Mouse (Mus musculus) layer of hippocampus, postnatal 10 days (tissue): ENCODE data around the gene Serpine3. TPM values are rescaled to one million over a fixed set of nuclear protein-coding genes. Genes with fewer than 3 reads are reported as not detected.

Source experiments
- DNase-seq, 2 experiments: peaks; one replicate each; pipeline ENCODE4 v3.0.0; 2021; ENCODE audit warnings: low spot score in 2 of 2
- total RNA-seq, 2 experiments: library from RNA; stranded (reverse); gene quantifications; 2 replicates each; pipeline ENCODE4 v1.2.3; 2021

Gene Serpine3
- total RNA-seq, 2 experiments from 2014 or later, result not detected

GRCm38 (mm10) chr14:62735646-62736045 is 72.2 kb downstream of the Serpine3 start:
- no peak for DNase-seq

Other genes with a start within 250 kb of the Serpine3 start
- gene Gucy1b2, start 207.4 kb upstream of the Serpine3 start, total RNA-seq, result under 1 TPM; 0.38 to 0.55 TPM
- gene Fam124a, start 107.9 kb upstream of the Serpine3 start, total RNA-seq, result 10 to 100 TPM; 39.5 to 43.6 TPM
- gene Gm4131, start 96.7 kb upstream of the Serpine3 start, total RNA-seq, result not detected
- gene Ints6, start 97.5 kb downstream of the Serpine3 start, total RNA-seq, result 10 to 100 TPM; 36.8 to 37.3 TPM
- 10 to 100 TPM; 14.2 to 14.5 TPM for gene Wdfy2, start 174.0 kb downstream of the Serpine3 start, total RNA-seq